Mouse (Mus musculus) heart, adult 8-10 months (tissue): ENCODE data around the gene Vegfb. TPM values are rescaled to one million over a fixed set of nuclear protein-coding genes. Genes with fewer than 3 reads are reported as not detected.
A peak's percentile ranks its signal among the peaks of the same experiment; 100 is the strongest.

Experiments
- DNase-seq: peaks from one replicate; pipeline ENCODE4 v3.0.0; 2022; ENCODE audit warnings: low spot score
- total RNA-seq, 4 experiments: library from RNA; stranded (reverse); gene quantifications; 2 replicates each; pipeline ENCODE4 v1.2.4; 2022

Gene Vegfb
- total RNA-seq, 4 experiments from 2014 or later, result 488 to 525 (median 495) TPM

- no peak for DNase-seq
Observed at GRCm38 (mm10) chr19:6972247-6972917, 15.1 kb downstream of the Vegfb start.

- DNase-seq, result no peak
Observed at GRCm38 (mm10) chr19:6971644-6972043, 15.8 kb downstream of the Vegfb start.

- DNase-seq, result no peak
Observed at GRCm38 (mm10) chr19:6970460-6971085, 16.9 kb downstream of the Vegfb start.

GRCm38 (mm10) chr19:6969665-6970381, 17.6 kb downstream of the Vegfb start:
- no peak for DNase-seq

- DNase-seq, result no peak
Observed at GRCm38 (mm10) chr19:6969291-6969664, 18.2 kb downstream of the Vegfb start.

- no peak for DNase-seq
Observed at GRCm38 (mm10) chr19:6968491-6969271, 18.8 kb downstream of the Vegfb start.

- no peak for DNase-seq
Observed at GRCm38 (mm10) chr19:6956461-6956860, 31.0 kb downstream of the Vegfb start.

GRCm38 (mm10) chr19:6955424-6955823, 32.0 kb downstream of the Vegfb start:
- DNase-seq, result no peak

GRCm38 (mm10) chr19:6954046-6954445, 33.4 kb downstream of the Vegfb start:
- DNase-seq, result no peak

- peak; percentile 48 for DNase-seq
Observed at GRCm38 (mm10) chr19:6952712-6953037, 34.8 kb downstream of the Vegfb start.

- peak; percentile 85 for DNase-seq
Observed at GRCm38 (mm10) chr19:6951994-6952711, 35.3 kb downstream of the Vegfb start.

- DNase-seq, result peak; percentile 99
Observed at GRCm38 (mm10) chr19:6951381-6951968, 36.0 kb downstream of the Vegfb start.

- peak; percentile 63 for DNase-seq
Observed at GRCm38 (mm10) chr19:6950613-6951153, 36.8 kb downstream of the Vegfb start.

- DNase-seq, result no peak
Observed at GRCm38 (mm10) chr19:6949951-6950350, 37.5 kb downstream of the Vegfb start.

GRCm38 (mm10) chr19:6949532-6949931, 37.9 kb downstream of the Vegfb start:
- DNase-seq, result no peak

- DNase-seq, result no peak
Observed at GRCm38 (mm10) chr19:6948186-6948585, 39.3 kb downstream of the Vegfb start.

- no peak for DNase-seq
Observed at GRCm38 (mm10) chr19:6947742-6948141, 39.7 kb downstream of the Vegfb start.

GRCm38 (mm10) chr19:6943709-6944108, 43.7 kb downstream of the Vegfb start:
- no peak for DNase-seq

- no peak for DNase-seq
Observed at GRCm38 (mm10) chr19:6942764-6943163, 44.7 kb downstream of the Vegfb start.

GRCm38 (mm10) chr19:6942249-6942691, 45.2 kb downstream of the Vegfb start, which contains the start of gene Gpr137:
Gene Gpr137, minus strand, starts transcription at chr19:6942480.
- peak; percentile 97 for DNase-seq
